Comparison of ENCODE assay signal across 23 mouse cellular contexts in genomic region chr9:44699730-44700129, GRCm38 (mm10). TPM values are rescaled to one million over a fixed set of nuclear protein-coding genes. Genes with fewer than 3 reads are reported as not detected.
"Had no signal": no experiment of that assay in that cellular context is flagged by ENCODE, and none has a peak within 500 bp of the region (broad histone marks: within the 10 kb centered on the region; RNA-seq: fewer than 3 reads in every experiment).

No protein-coding gene starts in this region.

- H3K9ac ChIP-seq: limb, embryonic 13.5 days; liver, embryonic 15.5 days; midbrain, embryonic 13.5 days; stomach, embryonic 15.5 days had no signal

- H3K27ac ChIP-seq: kidney, postnatal 0 days; layer of hippocampus, adult 2 months; limb, embryonic 13.5 days; liver, embryonic 15.5 days; midbrain, embryonic 13.5 days; stomach, embryonic 15.5 days had no signal

- H3K27me3 ChIP-seq: limb, embryonic 13.5 days; liver, embryonic 15.5 days; midbrain, embryonic 13.5 days; stomach, embryonic 15.5 days had no signal

- ATAC-seq: lung, postnatal 0 days; midbrain, embryonic 13.5 days had no signal

- H3K4me1 ChIP-seq: limb, embryonic 13.5 days; liver, embryonic 15.5 days; midbrain, embryonic 13.5 days; stomach, embryonic 15.5 days had no signal

- H3K4me2 ChIP-seq: limb, embryonic 13.5 days; liver, embryonic 11.5 days; liver, embryonic 15.5 days; midbrain, embryonic 13.5 days; stomach, embryonic 15.5 days had no signal

- H3K4me3 ChIP-seq: layer of hippocampus, adult 2 months; limb, embryonic 13.5 days; liver, embryonic 15.5 days; midbrain, embryonic 13.5 days; stomach, embryonic 15.5 days had no signal

- H3K36me3 ChIP-seq: liver, embryonic 15.5 days had no signal

- DNase-seq: left cerebral cortex, postnatal 4 days; lung, adult 2 months; lung, postnatal 36 days; right cerebral cortex, postnatal 14 days; thymus, adult 2 months; thymus, postnatal 25 days had no signal

- H3K9me3 ChIP-seq: limb, embryonic 13.5 days; liver, embryonic 15.5 days; midbrain, embryonic 13.5 days; stomach, embryonic 15.5 days had no signal

RNA-seq across cellular contexts. Expression of gene Treh, which starts 26.7 kb away (rescaled TPM):
- total RNA-seq: layer of hippocampus, postnatal 10 days; left cerebral cortex, adult 18-20 months; left cerebral cortex, postnatal 10 days; left cerebral cortex, postnatal 4 days; megakaryocyte progenitor cell, adult 5-6 weeks; midbrain, postnatal 0 days had no signal
- polyA plus RNA-seq: limb, embryonic 13.5 days; liver, embryonic 11.5 days; liver, embryonic 15.5 days; lung, adult 2 months; lung, postnatal 0 days; midbrain, embryonic 13.5 days; midbrain, postnatal 0 days; neural tube, embryonic 14.5 days; spleen, adult 2 months; testis, adult 2 months; urinary bladder, adult 2 months had no signal
